8 mouse cellular contexts compared by ENCODE assay signal in genomic region chr12:104863653-104864052, GRCm38 (mm10). TPM values are rescaled to one million over a fixed set of nuclear protein-coding genes. Genes with fewer than 3 reads are reported as not detected.
DNase-seq lines count a peak whose midpoint lies in the region; ATAC-seq and TF ChIP-seq lines count a peak whose summit lies in the region.

No protein-coding gene starts in this region.

- ATAC-seq in neural tube, embryonic 12.5 days (ENCODE audit: low FRiP score, low read depth) = no peak
- peak; percentile 84 for ATAC-seq in kidney, embryonic 16.5 days (ENCODE audit: low FRiP score, low TSS enrichment)
- peak; percentile 42 for ATAC-seq in stomach, postnatal 0 days (ENCODE audit: low FRiP score, low TSS enrichment)

- no peak overlapping the region for H3K9ac ChIP-seq in neural tube, embryonic 12.5 days
- no peak overlapping the region for H3K9ac ChIP-seq in kidney, embryonic 16.5 days (replicated peaks; ENCODE audit: low read length)
- H3K9ac ChIP-seq in stomach, postnatal 0 days (ENCODE audit: low read length) = 0 out of 2 replicates have a peak overlapping the region, but pooled peaks have one; percentile 18

- no peaks in the 10 kb centered on the region for H3K9me3 ChIP-seq in neural tube, embryonic 12.5 days
- H3K9me3 ChIP-seq in kidney, embryonic 16.5 days (ENCODE audit: low read length) = peaks cover 4% of the 10 kb centered on the region; the same call in 1 of the 2 replicates
- H3K9me3 ChIP-seq in stomach, postnatal 0 days (ENCODE audit: control insufficient read depth, low read length) = no peaks in the 10 kb centered on the region

- no peak for TF ChIP-seq CTCF in lung, adult 2 months (IDR thresholded peaks at IDR 0.05; ENCODE audit: insufficient read depth, low read length)
- TF ChIP-seq CTCF in stomach, postnatal 0 days (IDR thresholded peaks at IDR 0.05; ENCODE audit: low read depth) = no peak

- no peak for TF ChIP-seq EP300 in stomach, postnatal 0 days (optimal IDR thresholded peaks at IDR 0.05)

- H3K27ac ChIP-seq in neural tube, embryonic 12.5 days = no peak overlapping the region
- H3K27ac ChIP-seq in kidney, embryonic 16.5 days (ENCODE audit: low read length) = peak overlapping the region; percentile 82
- H3K27ac ChIP-seq in stomach, postnatal 0 days (replicated peaks) = 0 out of 2 replicates have a peak overlapping the region, but pooled peaks have one; percentile 30

- TF ChIP-seq POLR2A in lung, adult 2 months (IDR thresholded peaks at IDR 0.05; ENCODE audit: borderline replicate concordance, extremely low read depth, low read depth, low read length) = no peak

- H3K4me2 ChIP-seq in neural tube, embryonic 12.5 days (replicated peaks) = peak overlapping the region; percentile 98; the same call in 1 of the 2 replicates
- peak overlapping the region; percentile 95 for H3K4me2 ChIP-seq in kidney, embryonic 16.5 days (replicated peaks; ENCODE audit: low read depth, low read length)
- H3K4me2 ChIP-seq in stomach, postnatal 0 days (replicated peaks; ENCODE audit: low read depth) = peak overlapping the region; percentile 91

- peaks cover 6% of the 10 kb centered on the region; the same call in 1 of the 2 replicates for H3K4me1 ChIP-seq in neural tube, embryonic 12.5 days
- peaks cover 18% of the 10 kb centered on the region for H3K4me1 ChIP-seq in kidney, embryonic 16.5 days (ENCODE audit: insufficient read depth, low read length)
- H3K4me1 ChIP-seq in lung, adult 2 months (ENCODE audit: control insufficient read depth, insufficient read depth, low read length) = peaks cover 3% of the 10 kb centered on the region
- H3K4me1 ChIP-seq in stomach, postnatal 0 days (replicated peaks; ENCODE audit: control insufficient read depth, insufficient read depth) = no peaks in the 10 kb centered on the region

- H3K4me3 ChIP-seq in neural tube, embryonic 12.5 days = no peak overlapping the region
- H3K4me3 ChIP-seq in kidney, embryonic 16.5 days (ENCODE audit: low read length) = peak overlapping the region; percentile 82
- H3K4me3 ChIP-seq in lung, adult 2 months (replicated peaks; ENCODE audit: extremely low read depth, low read depth, low read length) = peak overlapping the region; percentile 26
- peak overlapping the region; percentile 75; the same call in 1 of the 2 replicates for H3K4me3 ChIP-seq in stomach, postnatal 0 days (ENCODE audit: low read depth, low read length)

- no peak for DNase-seq in neural tube, embryonic 10.5 days (ENCODE audit: extremely low spot score, low spot score)
- peak; percentile 44 for DNase-seq in lung, adult 2 months
- peak; percentile 43 for DNase-seq in stomach, postnatal 0 days (ENCODE audit: low spot score)
- DNase-seq in frontal cortex, adult 2 months (ENCODE audit: extremely low spot score in 1 of 2, low spot score in 1 of 2) = no peak
- DNase-seq in heart, adult 11 months = no peak
- no peak for DNase-seq in right cerebral cortex, postnatal 25 days

- peaks cover 6% of the 10 kb centered on the region; the same call in 1 of the 2 replicates for H3K27me3 ChIP-seq in neural tube, embryonic 12.5 days (replicated peaks)
- H3K27me3 ChIP-seq in kidney, embryonic 16.5 days (ENCODE audit: insufficient read depth, low read length) = no peaks in the 10 kb centered on the region
- H3K27me3 ChIP-seq in stomach, postnatal 0 days (ENCODE audit: control insufficient read depth, insufficient read depth, low read length) = no peaks in the 10 kb centered on the region

- 87% methylated on average over 7 of the region's 7 CpGs for WGBS in neural tube, embryonic 12.5 days
- WGBS in kidney, embryonic 16.5 days = 69% methylated on average over 7 of the region's 7 CpGs
- WGBS in lung, adult 2 months = 63% methylated on average over 7 of the region's 7 CpGs
- 60% methylated on average over 7 of the region's 7 CpGs for WGBS in stomach, postnatal 0 days

- H3K36me3 ChIP-seq in neural tube, embryonic 12.5 days = no peaks in the 10 kb centered on the region
- H3K36me3 ChIP-seq in kidney, embryonic 16.5 days (ENCODE audit: insufficient read depth, low read length) = no peaks in the 10 kb centered on the region
- H3K36me3 ChIP-seq in stomach, postnatal 0 days (ENCODE audit: control insufficient read depth, insufficient read depth, low read length) = no peaks in the 10 kb centered on the region

RNA-seq across cellular contexts. Expression of gene Clmn, which starts 1.2 kb away (rescaled TPM):
- 2.0 TPM in 2 replicates for polyA plus RNA-seq in neural tube, embryonic 12.5 days (2016; fragmentation: Nextera tagmentation; extraction: Ambion mirVana)
- 5.0 and 5.1 TPM in 2 replicates for polyA plus RNA-seq in kidney, embryonic 16.5 days (2015; fragmentation: Nextera tagmentation; extraction: Ambion mirVana)
- 3.4 and 6.1 TPM in 2 replicates for polyA plus RNA-seq in lung, adult 2 months (2012; rRNA removed)
- polyA plus RNA-seq in stomach, postnatal 0 days (2015; fragmentation: Nextera tagmentation; extraction: Ambion mirVana) = 5.5 and 8.0 TPM in 2 replicates
- 12.9 and 14.4 TPM in 2 replicates for polyA plus RNA-seq in frontal cortex, adult 2 months (2012; rRNA removed)

Comparison
In these comparisons a context has a peak if more than half of its experiments do, and no peak if none do; other contexts are left out.
1. DNase-seq: peak in lung, adult 2 months (single experiment) and stomach, postnatal 0 days (single experiment); none in neural tube, embryonic 10.5 days (single experiment), frontal cortex, adult 2 months (0 of 2), heart, adult 11 months (single experiment) and right cerebral cortex, postnatal 25 days (single experiment).
2. Peak in every context shown above with its lines, with median percentiles within 50 percentile points of each other: H3K4me2 ChIP-seq.